ENCODE assay signal across 19 mouse cellular contexts in genomic region chr17:8781576-8781975, GRCm38 (mm10).
"Had no signal": no experiment of that assay in that cellular context is flagged by ENCODE, and none has a peak within 500 bp of the region (broad histone marks: within the 10 kb centered on the region; RNA-seq: fewer than 3 reads in every experiment).

No protein-coding gene starts in this region.

- H3K4me3 ChIP-seq: kidney, embryonic 15.5 days; left cerebral cortex, adult 2 months; liver, embryonic 13.5 days; midbrain, embryonic 12.5 days; midbrain, embryonic 15.5 days; neural tube, embryonic 12.5 days; neural tube, embryonic 15.5 days had no signal

- H3K4me1 ChIP-seq: kidney, embryonic 15.5 days; liver, embryonic 13.5 days; midbrain, embryonic 15.5 days; neural tube, embryonic 12.5 days; neural tube, embryonic 15.5 days had no signal

- DNase-seq: kidney, postnatal 10 days; kidney, postnatal 36 days; layer of hippocampus, postnatal 36 days; liver, embryonic 13.5 days; lung, adult 2 months; lung, postnatal 14 days; right cerebral cortex, adult 18-20 months; right cerebral cortex, postnatal 14 days; right cerebral cortex, postnatal 4 days; thymus, adult 2 months; thymus, postnatal 25 days had no signal

- H3K27ac ChIP-seq: kidney, embryonic 15.5 days; left cerebral cortex, adult 2 months; liver, embryonic 13.5 days; macrophage; midbrain, embryonic 12.5 days; midbrain, embryonic 15.5 days; neural tube, embryonic 12.5 days; neural tube, embryonic 15.5 days; stomach, postnatal 0 days had no signal
